Mouse (Mus musculus): ENCODE data around the gene Ms4a5.

GRCm38 (mm10) chr19:11308888-11309287 is 25.2 kb upstream of the Ms4a5 start:
- TF ChIP-seq CTCF (IDR thresholded peaks at IDR 0.05; ENCODE audit: control insufficient read depth, insufficient read depth, insufficient read length) (no peak), USF1 (IDR thresholded peaks at IDR 0.05; ENCODE audit: low read depth) (no peak), CEBPB (IDR thresholded peaks at IDR 0.05; ENCODE audit: low read depth) (no peak), MAX (IDR thresholded peaks at IDR 0.05) (no peak)

All from C2C12 (cell line).